Mouse (Mus musculus): ENCODE data around the gene Cldn4. TPM values are rescaled to one million over a fixed set of nuclear protein-coding genes. Genes with fewer than 3 reads are reported as not detected.

Gene Cldn4
- polyA plus RNA-seq, 1 experiment from 2014 or later = 76.1 TPM

GRCm38 (mm10) chr5:134896965-134897364 is 49.8 kb downstream of the Cldn4 start:
- no peaks in the 10 kb centered on the region for H3K9me3 ChIP-seq (ENCODE audit: control insufficient read depth, low read length)
- ATAC-seq (ENCODE audit: low FRiP score, low TSS enrichment) = no peak
- H3K4me1 ChIP-seq (ENCODE audit: control insufficient read depth, insufficient read depth, low read length) = 0 out of 2 replicates have a peak, but pooled peaks cover 3% of the 10 kb centered on the region
- no peaks in the 10 kb centered on the region for H3K36me3 ChIP-seq (ENCODE audit: control insufficient read depth, insufficient read depth, low read length)
- H3K9ac ChIP-seq (ENCODE audit: low read depth, low read length) = no peak overlapping the region
- no peak overlapping the region for H3K4me2 ChIP-seq (replicated peaks; ENCODE audit: low read depth, low read length)
- H3K4me3 ChIP-seq (ENCODE audit: low read length) = no peak overlapping the region
- no peak overlapping the region for H3K27ac ChIP-seq (ENCODE audit: low read depth, low read length)
- H3K27me3 ChIP-seq (ENCODE audit: control insufficient read depth, insufficient read depth, low read length) = no peaks in the 10 kb centered on the region
- 87% methylated on average over 8 of the region's 8 CpGs for WGBS

GRCm38 (mm10) chr5:134895291-134895690 is 51.4 kb downstream of the Cldn4 start:
- Histone ChIP-seq H3K4me2 (replicated peaks; ENCODE audit: low read depth, low read length) (no peak overlapping the region), H3K9ac (ENCODE audit: low read depth, low read length) (no peak overlapping the region), H3K9me3 (ENCODE audit: control insufficient read depth, low read length) (no peaks in the 10 kb centered on the region), H3K36me3 (ENCODE audit: control insufficient read depth, insufficient read depth, low read length) (no peaks in the 10 kb centered on the region), H3K27ac (ENCODE audit: low read depth, low read length) (no peak overlapping the region), H3K4me3 (ENCODE audit: low read length) (no peak overlapping the region), H3K27me3 (ENCODE audit: control insufficient read depth, insufficient read depth, low read length) (no peaks in the 10 kb centered on the region), H3K4me1 (ENCODE audit: control insufficient read depth, insufficient read depth, low read length) (0 out of 2 replicates have a peak, but pooled peaks cover 3% of the 10 kb centered on the region)
- ATAC-seq (ENCODE audit: low FRiP score, low TSS enrichment) = no peak
- WGBS = 46% methylated on average over 8 of the region's 8 CpGs

Other genes with a start within 250 kb of the Cldn4 start
- 7.7 and 9.5 TPM in 2 replicates for gene Eln, start 199.6 kb downstream of the Cldn4 start, polyA plus RNA-seq (2014; fragmentation: Nextera tagmentation; extraction: Ambion mirVana)
- gene Tmem270, start 40.2 kb downstream of the Cldn4 start, polyA plus RNA-seq (2014; fragmentation: Nextera tagmentation; extraction: Ambion mirVana) = not detected in 2 replicates
- 0.20 and 0.24 TPM in 2 replicates for gene Cldn13, start 31.4 kb downstream of the Cldn4 start, polyA plus RNA-seq (2014; fragmentation: Nextera tagmentation; extraction: Ambion mirVana)
- 19.4 and 26.6 TPM in 2 replicates for gene Mettl27, start 14.6 kb downstream of the Cldn4 start, polyA plus RNA-seq (2014; fragmentation: Nextera tagmentation; extraction: Ambion mirVana)
- gene Cldn3, start 39.3 kb upstream of the Cldn4 start, polyA plus RNA-seq (2014; fragmentation: Nextera tagmentation; extraction: Ambion mirVana) = 47.0 and 54.7 TPM in 2 replicates
- 73.5 and 78.9 TPM in 2 replicates for gene Abhd11, start 62.2 kb upstream of the Cldn4 start, polyA plus RNA-seq (2014; fragmentation: Nextera tagmentation; extraction: Ambion mirVana)
- 11.5 and 13.5 TPM in 2 replicates for gene Stx1a, start 76.5 kb upstream of the Cldn4 start, polyA plus RNA-seq (2014; fragmentation: Nextera tagmentation; extraction: Ambion mirVana)
- 33.4 and 34.4 TPM in 2 replicates for gene Dnajc30, start 117.3 kb upstream of the Cldn4 start, polyA plus RNA-seq (2014; fragmentation: Nextera tagmentation; extraction: Ambion mirVana)
- gene Bud23, start 118.0 kb upstream of the Cldn4 start, polyA plus RNA-seq (2014; fragmentation: Nextera tagmentation; extraction: Ambion mirVana) = 118 and 156 TPM in 2 replicates
- 8.9 and 12.6 TPM in 2 replicates for gene Vps37d, start 131.3 kb upstream of the Cldn4 start, polyA plus RNA-seq (2014; fragmentation: Nextera tagmentation; extraction: Ambion mirVana)
- gene Mlxipl, start 143.0 kb upstream of the Cldn4 start, polyA plus RNA-seq (2014; fragmentation: Nextera tagmentation; extraction: Ambion mirVana) = 3.9 and 6.4 TPM in 2 replicates
- 11.9 and 24.5 TPM in 2 replicates for gene Tbl2, start 202.7 kb upstream of the Cldn4 start, polyA plus RNA-seq (2014; fragmentation: Nextera tagmentation; extraction: Ambion mirVana)
- 47.9 and 56.1 TPM in 2 replicates for gene Bcl7b, start 221.3 kb upstream of the Cldn4 start, polyA plus RNA-seq (2014; fragmentation: Nextera tagmentation; extraction: Ambion mirVana)
- 35.8 and 68.8 TPM in 2 replicates for gene Baz1b, start 240.3 kb upstream of the Cldn4 start, polyA plus RNA-seq (2014; fragmentation: Nextera tagmentation; extraction: Ambion mirVana)

Measured in kidney, embryonic 14.5 days (tissue).